In genomic region chr2:70109010-70109409, GRCm38 (mm10) we compare ENCODE assay signal across 25 mouse cellular contexts.
DNase-seq lines count a peak whose midpoint lies in the region; ATAC-seq and TF ChIP-seq lines count a peak whose summit lies in the region.
"Had no signal": no experiment of that assay in that cellular context is flagged by ENCODE, and none has a peak within 500 bp of the region (broad histone marks: within the 10 kb centered on the region; RNA-seq: fewer than 3 reads in every experiment).

No protein-coding gene starts in this region.

- no peak for TF ChIP-seq CTCF in heart, adult 2 months (IDR thresholded peaks at IDR 0.05)

- peaks cover 2% of the 10 kb centered on the region; the same call in 1 of the 2 replicates for H3K27me3 ChIP-seq in heart, adult 2 months (ENCODE audit: control insufficient read depth, insufficient read depth, low read length)
- no peaks in the 10 kb centered on the region for H3K27me3 ChIP-seq in stomach, embryonic 15.5 days (replicated peaks)
- H3K27me3 ChIP-seq in hindbrain, embryonic 13.5 days: no peaks in the 10 kb centered on the region
- H3K27me3 ChIP-seq: CH12.LX; embryonic facial prominence, embryonic 15.5 days; heart, embryonic 12.5 days; kidney, embryonic 15.5 days; midbrain, embryonic 13.5 days had no signal

- DNase-seq in heart, adult 11 months: peak; percentile 29
- DNase-seq in heart, adult 2 months: no peak
- DNase-seq in NIH3T3 (ENCODE audit: low read depth): peak; percentile 74
- peak; percentile 73 for DNase-seq in adrenal gland, postnatal 14 days
- DNase-seq in frontal cortex, postnatal 14 days (ENCODE audit: low spot score in 2 of 2): no peak
- DNase-seq: B cell, adult 2 months; cerebellum, adult 9-10 months; gastrocnemius, postnatal 10 days; heart, postnatal 10 days; kidney, adult 11 months; kidney, postnatal 36 days; lung, embryonic 14.5 days; thymus, postnatal 25 days had no signal

- H3K4me3 ChIP-seq in heart, adult 2 months: no peak overlapping the region
- no peak overlapping the region for H3K4me3 ChIP-seq in stomach, embryonic 15.5 days (replicated peaks)
- no peak overlapping the region for H3K4me3 ChIP-seq in hindbrain, embryonic 13.5 days
- H3K4me3 ChIP-seq: embryonic facial prominence, embryonic 15.5 days; forebrain, embryonic 10.5 days; heart, embryonic 12.5 days; hindbrain, embryonic 10.5 days; kidney, embryonic 15.5 days; midbrain, embryonic 13.5 days had no signal

- H3K9ac ChIP-seq in heart, adult 2 months (ENCODE audit: low read depth, low read length): no peak overlapping the region
- no peak overlapping the region for H3K9ac ChIP-seq in stomach, embryonic 15.5 days
- H3K9ac ChIP-seq in hindbrain, embryonic 13.5 days: no peak overlapping the region
- H3K9ac ChIP-seq: embryonic facial prominence, embryonic 15.5 days; heart, embryonic 12.5 days; kidney, embryonic 15.5 days; liver, embryonic 14.5 days; lung, embryonic 14.5 days; midbrain, embryonic 13.5 days had no signal

- no peak overlapping the region for H3K4me2 ChIP-seq in stomach, embryonic 15.5 days
- H3K4me2 ChIP-seq in hindbrain, embryonic 13.5 days: no peak overlapping the region
- H3K4me2 ChIP-seq: embryonic facial prominence, embryonic 15.5 days; heart, embryonic 12.5 days; kidney, embryonic 15.5 days; lung, embryonic 14.5 days; midbrain, embryonic 13.5 days had no signal

- no peak overlapping the region for H3K27ac ChIP-seq in heart, adult 2 months
- no peak overlapping the region for H3K27ac ChIP-seq in stomach, embryonic 15.5 days
- no peak overlapping the region for H3K27ac ChIP-seq in hindbrain, embryonic 13.5 days
- H3K27ac ChIP-seq: embryonic facial prominence, embryonic 15.5 days; forebrain, embryonic 10.5 days; hindbrain, embryonic 10.5 days; hindbrain, postnatal 0 days; kidney, embryonic 15.5 days; liver, embryonic 14.5 days; midbrain, embryonic 13.5 days had no signal

- no peaks in the 10 kb centered on the region for H3K36me3 ChIP-seq in heart, adult 2 months (ENCODE audit: control insufficient read depth, insufficient read depth, low read length)
- no peaks in the 10 kb centered on the region for H3K36me3 ChIP-seq in stomach, embryonic 15.5 days
- H3K36me3 ChIP-seq in hindbrain, embryonic 13.5 days: no peaks in the 10 kb centered on the region
- H3K36me3 ChIP-seq: embryonic facial prominence, embryonic 15.5 days; forebrain, embryonic 10.5 days; G1E; heart, embryonic 12.5 days; hindbrain, embryonic 10.5 days; kidney, embryonic 15.5 days; midbrain, embryonic 13.5 days had no signal

- TF ChIP-seq EP300 in heart, adult 2 months (IDR thresholded peaks at IDR 0.05; ENCODE audit: insufficient read depth, low read depth, low read length): no peak

- ATAC-seq in stomach, embryonic 15.5 days (ENCODE audit: insufficient read depth, low FRiP score, low read depth): peak; percentile 56; the same call in 1 of the 2 replicates
- ATAC-seq in hindbrain, embryonic 13.5 days (ENCODE audit: low FRiP score): no peak
- ATAC-seq: hindbrain, postnatal 0 days; midbrain, embryonic 13.5 days had no signal

- no peaks in the 10 kb centered on the region for H3K9me3 ChIP-seq in stomach, embryonic 15.5 days
- H3K9me3 ChIP-seq in hindbrain, embryonic 13.5 days: no peaks in the 10 kb centered on the region
- H3K9me3 ChIP-seq: embryonic facial prominence, embryonic 15.5 days; forebrain, embryonic 10.5 days; G1E; heart, embryonic 12.5 days; hindbrain, embryonic 10.5 days; kidney, embryonic 15.5 days; midbrain, embryonic 13.5 days had no signal

- TF ChIP-seq POLR2A in heart, adult 2 months (IDR thresholded peaks at IDR 0.05; ENCODE audit: insufficient read depth, low read depth, low read length): no peak

- H3K79me2 ChIP-seq in heart, adult 2 months (replicated peaks; ENCODE audit: control insufficient read depth, insufficient read depth, low read length): no peaks in the 10 kb centered on the region

- H3K4me1 ChIP-seq in heart, adult 2 months (ENCODE audit: control insufficient read depth, insufficient read depth, low read length): no peaks in the 10 kb centered on the region
- no peaks in the 10 kb centered on the region for H3K4me1 ChIP-seq in stomach, embryonic 15.5 days
- H3K4me1 ChIP-seq in hindbrain, embryonic 13.5 days (replicated peaks): peaks cover 20% of the 10 kb centered on the region
- H3K4me1 ChIP-seq: embryonic facial prominence, embryonic 15.5 days; heart, embryonic 12.5 days; kidney, embryonic 15.5 days had no signal

- 49% methylated on average over 7 of the region's 7 CpGs for WGBS in heart, adult 2 months
- 47% methylated on average over 7 of the region's 7 CpGs for WGBS in stomach, embryonic 15.5 days
- WGBS in hindbrain, embryonic 13.5 days: 68% methylated on average over 7 of the region's 7 CpGs

- intact Hi-C loops in heart, adult 2 months (cut with DNase I): no loop called here

Comparison
In these comparisons a context has a peak if more than half of its experiments do, and no peak if none do; other contexts are left out.
1. DNase-seq: peak in heart, adult 11 months (single experiment), NIH3T3 (single experiment) and adrenal gland, postnatal 14 days (single experiment); none in heart, adult 2 months (0 of 2) and frontal cortex, postnatal 14 days (0 of 2).